Mouse (Mus musculus) lung, postnatal 0 days (tissue): Measurements from ENCODE around the gene Morc3. TPM values are rescaled to one million over a fixed set of nuclear protein-coding genes. Genes with fewer than 3 reads are reported as not detected.

ENCODE experiments used
- ATAC-seq: fragments of 200-750 bp; cut with Nextera tagmentation; 2 replicates; pipeline ENCODE4 v1.8.0; 2017; ENCODE audit warnings: moderate library complexity
- DNase-seq: peaks from one replicate; pipeline ENCODE4 v3.0.0-alpha.2; 2016; ENCODE audit warnings: low spot score
- H3K27ac ChIP-seq: fragments of 300-500 bp; sonication (generic); 2 replicates; pipeline ENCODE4 v1.5.1; 2014; ENCODE audit warnings: antibody characterized with exemption, mild to moderate bottlenecking, low read length, mixed read lengths
- H3K27me3 ChIP-seq: fragments of 300-500 bp; sonication (generic); replicated peaks from 2 replicates; pipeline ENCODE4 v1.6.1; 2014; ENCODE audit warnings: low read length, mixed read lengths; ENCODE audit not compliant: insufficient read depth
- H3K36me3 ChIP-seq: fragments of 300-500 bp; sonication (generic); 2 replicates; pipeline ENCODE4 v1.6.1; 2014; ENCODE audit warnings: low read length, mixed read lengths; ENCODE audit not compliant: insufficient read depth
- H3K4me1 ChIP-seq: fragments of 300-500 bp; sonication (generic); 2 replicates; pipeline ENCODE4 v1.6.1; 2014; ENCODE audit warnings: antibody characterized with exemption, low read depth, low read length, mixed read lengths; ENCODE audit not compliant: insufficient read depth
- H3K4me2 ChIP-seq: fragments of 300-500 bp; sonication (generic); replicated peaks from 2 replicates; pipeline ENCODE4 v1.6.1; 2014; ENCODE audit warnings: low read depth, mild to moderate bottlenecking, low read length, moderate library complexity, mixed read lengths
- H3K4me3 ChIP-seq: fragments of 300-500 bp; sonication (generic); 2 replicates; pipeline ENCODE4 v1.5.1; 2014; ENCODE audit warnings: low read depth, low read length
- H3K9ac ChIP-seq: fragments of 300-500 bp; sonication (generic); replicated peaks from 2 replicates; pipeline ENCODE4 v1.6.1; 2014; ENCODE audit warnings: low read depth, mild to moderate bottlenecking
- H3K9me3 ChIP-seq: fragments of 300-500 bp; sonication (generic); 2 replicates; pipeline ENCODE4 v1.6.1; 2016; ENCODE audit warnings: low read length, mixed read lengths
- CTCF ChIP-seq: IDR thresholded peaks from 2 replicates; pipeline ENCODE4 v1.5.1; 2016; ENCODE audit warnings: antibody characterized with exemption, mild to moderate bottlenecking
- EP300 ChIP-seq: IDR thresholded peaks from 2 replicates; pipeline ENCODE4 v1.6.1; 2016; ENCODE audit warnings: antibody characterized with exemption, mild to moderate bottlenecking, control low read depth
- WGBS: fragments of 180-500 bp; shearing (Covaris S2); extraction: QIAGEN DNeasy Blood & Tissue Kit; methylation state at CpG from one replicate; pipeline ENCODE4 v1.1.7; 2014; 5-methylcytosine and 5-hydroxymethylcytosine counted together
- polyA plus RNA-seq: library from polyadenylated mRNA; unstranded; fragments of >200 nt; fragmentation: Nextera tagmentation; extraction: Ambion mirVana; gene quantifications from 2 replicates; pipeline ENCODE4 v1.2.1, GENCODE M21; 2015

Morc3 gene
- polyA plus RNA-seq, 1 experiment from 2014 or later, result 20.8 TPM

GRCm38 (mm10) chr16:93830916-93831315, 1.0 kb upstream of the Morc3 start:
- H3K9me3 ChIP-seq, result no peaks in the 10 kb centered on the region
- H3K4me2 ChIP-seq, result no peak overlapping the region
- ATAC-seq (no peak), DNase-seq (no peak)
- 81% methylated on average over 5 of the region's 5 CpGs for WGBS
- H3K4me3 ChIP-seq, result no peak overlapping the region
- TF ChIP-seq CTCF (no peak), EP300 (no peak)
- H3K9ac ChIP-seq, result no peak overlapping the region
- H3K27ac ChIP-seq, result no peak overlapping the region
- H3K36me3 ChIP-seq, result no peaks in the 10 kb centered on the region
- H3K4me1 ChIP-seq, result peaks cover 16% of the 10 kb centered on the region; the same call in 1 of the 2 replicates
- H3K27me3 ChIP-seq, result no peaks in the 10 kb centered on the region

- DNase-seq, result peak; percentile 64
Measured at GRCm38 (mm10) chr16:93832451-93833276, 743 bp downstream of the Morc3 start.

GRCm38 (mm10) chr16:93833551-93833950, 1.6 kb downstream of the Morc3 start:
- Histone ChIP-seq H3K4me1 (peaks cover 16% of the 10 kb centered on the region; the same call in 1 of the 2 replicates), H3K27ac (0 out of 2 replicates have a peak overlapping the region, but pooled peaks have one; percentile 15), H3K9me3 (no peaks in the 10 kb centered on the region), H3K4me3 (no peak overlapping the region; the same call in 1 of the 2 replicates), H3K27me3 (no peaks in the 10 kb centered on the region), H3K9ac (no peak overlapping the region), H3K4me2 (peak overlapping the region; percentile 75), H3K36me3 (no peaks in the 10 kb centered on the region)
- DNase-seq, result peak; percentile 36
- TF ChIP-seq EP300 (no peak), CTCF (no peak)
- 88% methylated on average over 6 of the region's 6 CpGs for WGBS
- ATAC-seq, result no peak

More at GRCm38 (mm10) chr16:93832451-93833276, 743 bp downstream of the Morc3 start:
- TF ChIP-seq CTCF, result no peak
- no peak for TF ChIP-seq EP300
- WGBS, result 4% methylated on average over 51 of the region's 69 CpGs
- no peaks in the 10 kb centered on the region for H3K27me3 ChIP-seq
- no peaks in the 10 kb centered on the region for H3K36me3 ChIP-seq
- ATAC-seq, result peak; percentile 59
- no peaks in the 10 kb centered on the region for H3K9me3 ChIP-seq
- H3K4me1 ChIP-seq, result peaks cover 16% of the 10 kb centered on the region; the same call in 1 of the 2 replicates
- peak overlapping the region; percentile 96 for H3K27ac ChIP-seq
- H3K9ac ChIP-seq, result peak overlapping the region; percentile 83
- H3K4me3 ChIP-seq, result peak overlapping the region; percentile 92
- H3K4me2 ChIP-seq, result peak overlapping the region; percentile 75

- Histone ChIP-seq H3K27me3 (no peaks in the 10 kb centered on the region), H3K9ac (no peak overlapping the region), H3K27ac (no peak overlapping the region), H3K36me3 (no peaks in the 10 kb centered on the region), H3K4me3 (no peak overlapping the region), H3K4me1 (peaks cover 16% of the 10 kb centered on the region; the same call in 1 of the 2 replicates), H3K4me2 (no peak overlapping the region), H3K9me3 (peaks cover 4% of the 10 kb centered on the region; the same call in 1 of the 2 replicates)
- DNase-seq (peak; percentile 52), ATAC-seq (no peak)
- no peak for TF ChIP-seq CTCF
- no peak for TF ChIP-seq EP300
- 60% methylated on average over 2 of the region's 2 CpGs for WGBS
Measured at GRCm38 (mm10) chr16:93834076-93834475, 2.2 kb downstream of the Morc3 start.

- H3K36me3 ChIP-seq, result no peaks in the 10 kb centered on the region
- no peaks in the 10 kb centered on the region for H3K27me3 ChIP-seq
- no peak for TF ChIP-seq CTCF
- TF ChIP-seq EP300, result no peak
- ATAC-seq (no peak), DNase-seq (no peak)
- H3K4me1 ChIP-seq, result peaks cover 9% of the 10 kb centered on the region; the same call in 1 of the 2 replicates
- H3K27ac ChIP-seq, result no peak overlapping the region
- 64% methylated on average over 1 of the region's 1 CpGs for WGBS
- H3K9me3 ChIP-seq, result peaks cover 4% of the 10 kb centered on the region; the same call in 1 of the 2 replicates
- no peak overlapping the region for H3K4me2 ChIP-seq
- H3K4me3 ChIP-seq, result no peak overlapping the region
- H3K9ac ChIP-seq, result no peak overlapping the region
Measured at GRCm38 (mm10) chr16:93839049-93839448, 7.1 kb downstream of the Morc3 start.

- TF ChIP-seq EP300 (no peak), CTCF (no peak)
- H3K4me1 ChIP-seq, result no peaks in the 10 kb centered on the region
- no peak overlapping the region for H3K4me3 ChIP-seq
- DNase-seq (no peak), ATAC-seq (0 out of 2 replicates have a peak, but pooled peaks have one; percentile 17)
- 96% methylated on average over 3 of the region's 3 CpGs for WGBS
- no peak overlapping the region for H3K27ac ChIP-seq
- peaks cover 17% of the 10 kb centered on the region for H3K36me3 ChIP-seq
- no peaks in the 10 kb centered on the region for H3K9me3 ChIP-seq
- no peak overlapping the region for H3K4me2 ChIP-seq
- no peaks in the 10 kb centered on the region for H3K27me3 ChIP-seq
- no peak overlapping the region for H3K9ac ChIP-seq
Measured at GRCm38 (mm10) chr16:93850527-93850926, 18.6 kb downstream of the Morc3 start.
